Mouse (Mus musculus) mature B cell (primary cell): ENCODE data around the gene Plpp3.

Experiments
- in situ Hi-C: fragments of 300-500 bp; cut with MboI; formaldehyde crosslinking; loops from 2 replicates; pipeline ENCODE4 v1.14.3; 2019

The Plpp3 gene

DNA sequence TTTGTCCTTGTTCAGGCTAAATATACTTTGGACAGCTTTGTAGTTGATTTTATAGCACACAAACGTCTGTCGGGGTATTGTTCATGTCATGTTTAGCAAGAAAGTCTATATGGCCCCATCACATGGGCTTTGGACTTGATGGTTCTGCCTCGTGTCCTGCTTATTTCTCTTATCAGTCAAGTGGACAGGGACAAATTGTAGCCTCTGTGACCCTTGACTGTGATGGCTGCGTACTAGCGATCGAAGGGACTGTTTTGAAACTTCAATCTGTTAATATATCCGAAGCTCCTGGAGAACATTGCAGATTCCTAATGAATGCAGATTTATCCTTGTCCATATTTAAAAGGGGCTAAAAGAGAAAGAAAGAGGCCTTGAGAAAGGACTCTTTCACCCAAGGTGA lies 30.7 kb downstream of the Plpp3 start:
- in situ Hi-C loops, result no loop called here

DNA sequence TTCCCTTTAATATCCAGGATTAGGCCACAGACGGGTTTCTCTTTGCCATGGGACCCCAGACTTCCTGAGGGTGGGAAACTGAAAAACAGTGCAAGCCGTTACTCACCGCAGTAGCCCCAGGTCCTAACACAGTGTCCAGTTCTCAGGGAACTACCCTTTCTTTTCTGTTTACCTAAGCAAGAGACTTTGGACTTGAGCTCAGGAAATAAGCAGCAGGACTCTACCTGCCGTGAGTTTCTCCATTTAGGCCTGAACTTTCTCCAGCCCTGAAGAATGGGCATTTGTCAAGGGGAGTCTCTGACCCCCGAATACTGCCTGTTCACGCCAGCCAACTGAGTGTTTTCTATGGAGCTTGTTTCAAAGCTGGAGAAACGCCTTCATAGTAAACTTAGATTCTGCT lies 31.7 kb downstream of the Plpp3 start:
- in situ Hi-C loops, result no loop called here

DNA sequence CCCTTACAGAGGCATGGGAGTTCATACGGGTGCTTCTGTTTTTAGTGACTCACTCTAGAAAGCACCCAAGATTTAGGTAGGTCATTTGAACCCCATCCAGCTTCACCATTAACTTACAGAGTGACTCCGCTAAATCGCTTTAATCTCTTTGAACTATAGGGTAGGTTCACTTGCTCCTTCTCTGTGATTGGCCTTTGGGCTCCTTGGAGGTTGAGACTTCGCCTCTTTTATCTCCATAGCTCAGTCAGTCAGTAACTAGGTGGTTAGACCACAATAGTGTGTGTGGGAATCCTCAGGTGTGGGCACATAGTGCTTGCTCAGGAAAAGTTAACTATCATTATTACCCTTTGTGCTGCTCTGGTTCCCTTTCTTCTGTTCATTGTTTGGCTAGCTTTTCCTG lies 33.7 kb downstream of the Plpp3 start:
- in situ Hi-C loops, result no loop called here

DNA sequence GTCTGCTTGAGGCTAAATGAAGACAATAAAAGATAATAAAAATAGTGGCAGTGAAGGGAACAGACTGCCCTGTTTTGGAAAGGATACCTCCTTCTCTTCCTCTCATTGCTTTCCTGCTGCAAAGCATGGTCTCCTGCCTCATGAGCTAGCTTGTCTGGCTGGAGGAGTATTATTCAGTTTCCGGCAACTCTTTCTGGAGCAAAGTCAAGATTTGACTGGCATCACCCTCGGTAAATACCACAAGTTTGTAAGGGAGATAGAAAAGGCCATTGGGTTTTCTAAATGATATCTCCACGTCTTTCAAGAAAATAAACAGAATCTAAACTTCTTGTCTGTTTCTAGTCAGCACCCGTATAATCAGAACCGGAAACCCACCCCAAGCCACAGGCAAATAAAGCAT lies 34.4 kb downstream of the Plpp3 start:
- in situ Hi-C loops, result no loop called here

DNA sequence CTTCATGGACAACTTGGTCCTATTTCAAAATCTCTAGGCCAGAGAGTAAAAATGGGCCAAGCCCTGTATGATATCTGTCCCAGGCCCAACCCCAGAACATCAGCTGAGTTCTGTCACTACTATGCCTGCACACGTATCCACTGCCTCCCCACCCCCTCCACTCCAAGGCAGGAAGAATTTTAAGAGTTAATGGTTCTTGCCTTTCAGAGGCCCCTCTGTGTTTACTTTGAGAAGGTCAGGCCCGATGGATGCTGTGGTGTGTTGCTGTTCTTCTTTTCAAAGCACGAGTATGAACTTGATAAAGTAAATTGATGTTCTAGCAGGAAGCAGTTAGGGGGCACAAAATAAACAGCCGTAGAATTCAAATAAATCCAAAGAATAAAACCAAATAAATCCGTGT lies 35.5 kb downstream of the Plpp3 start:
- in situ Hi-C loops, result no loop called here

DNA sequence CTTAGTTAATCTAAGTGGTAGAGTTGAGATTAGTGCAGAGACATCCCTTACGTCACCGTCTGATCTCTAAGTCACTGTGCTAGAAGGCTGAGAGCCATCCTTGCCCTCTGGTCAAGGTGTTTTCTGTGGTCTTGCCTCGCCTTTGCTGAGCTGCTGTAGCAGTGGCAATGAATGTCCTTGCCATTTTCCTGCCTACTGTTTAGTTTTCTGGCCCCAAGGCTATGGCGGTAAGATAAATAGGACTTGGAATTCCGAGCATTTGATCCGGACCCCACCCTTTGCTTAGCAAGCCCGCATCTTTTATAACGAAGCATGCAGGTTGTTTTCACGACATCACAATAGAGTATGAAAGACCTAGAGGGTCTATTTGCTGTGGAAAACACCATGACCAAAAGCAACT lies 38.1 kb downstream of the Plpp3 start:
- in situ Hi-C loops, result no loop called here

DNA sequence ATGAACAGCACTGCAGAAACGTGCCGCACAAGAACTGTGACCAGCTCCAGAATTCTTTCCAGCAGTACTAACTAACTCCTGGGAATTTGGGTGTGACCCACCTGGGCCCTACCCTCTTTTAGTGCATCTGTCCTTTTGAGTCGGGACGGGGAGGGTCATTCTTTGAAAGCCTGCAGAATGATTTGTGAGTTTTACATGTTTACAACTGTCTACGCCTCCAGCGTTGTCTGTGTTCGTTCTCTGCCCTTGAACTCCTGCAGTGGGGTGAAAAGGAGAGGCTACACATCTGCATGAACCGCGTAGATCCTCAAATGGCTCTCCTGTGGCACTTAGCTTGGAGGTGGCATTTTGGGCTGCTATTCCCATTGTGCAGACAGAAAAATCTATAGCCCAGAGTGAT lies 39.0 kb downstream of the Plpp3 start:
- in situ Hi-C loops, result no loop called here

DNA sequence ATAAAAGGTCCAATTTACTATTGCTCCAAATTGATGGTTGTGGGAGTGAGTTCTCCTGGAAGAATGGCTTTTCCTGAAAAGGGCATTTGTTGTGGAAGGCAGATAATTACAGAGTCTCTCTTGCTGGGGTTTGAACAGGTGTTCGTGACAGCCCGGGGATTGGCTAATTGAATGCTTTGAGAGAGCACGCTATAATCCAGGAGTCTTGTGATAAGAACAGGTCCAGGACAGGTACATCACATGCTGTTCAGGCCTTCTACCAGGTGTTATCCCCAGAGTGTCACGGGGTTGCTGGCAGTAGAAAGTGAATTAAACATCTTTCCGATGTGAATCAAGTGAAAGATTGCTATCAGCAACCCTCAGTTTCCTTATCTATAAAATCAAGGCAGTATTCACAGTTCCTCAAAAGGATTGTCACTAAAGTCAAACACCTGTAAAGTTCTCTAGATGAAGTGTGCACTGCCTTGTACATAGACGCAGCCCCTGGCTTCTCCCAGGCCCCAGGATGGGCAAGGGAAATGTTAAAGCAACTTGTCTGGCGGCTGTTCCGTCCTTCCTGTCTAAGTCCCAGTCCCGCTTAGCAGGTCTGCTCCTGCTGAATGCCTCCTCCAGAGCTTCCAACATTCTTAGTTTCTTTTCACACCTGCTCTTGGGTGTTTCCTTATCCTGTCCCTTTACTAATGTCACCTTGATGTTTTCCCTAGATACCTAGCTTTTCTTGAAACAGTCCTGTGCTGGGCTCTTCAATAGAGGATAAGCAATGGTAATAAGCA lies 40.0 kb downstream of the Plpp3 start:
- in situ Hi-C loops, result no loop called here

DNA sequence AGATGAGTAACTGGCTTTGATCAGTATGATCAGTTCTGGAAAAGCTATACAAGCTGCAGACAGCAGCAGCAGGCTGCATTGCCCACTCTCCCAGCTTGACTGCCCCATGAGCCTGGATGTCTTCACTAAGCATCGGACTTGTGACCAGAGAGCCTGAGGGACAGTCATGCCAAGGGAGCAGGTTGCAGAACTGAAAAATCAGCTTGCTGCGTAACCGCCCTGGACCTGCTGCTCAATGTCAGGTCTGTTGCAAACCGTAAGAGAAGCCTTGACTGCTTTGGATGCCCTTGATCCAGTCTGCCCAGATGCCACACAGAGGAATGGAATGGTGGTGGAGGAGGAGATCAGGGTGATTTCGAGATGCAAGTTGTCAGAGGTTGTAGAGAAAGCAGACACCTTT lies 41.5 kb downstream of the Plpp3 start:
- in situ Hi-C loops, result no loop called here

DNA sequence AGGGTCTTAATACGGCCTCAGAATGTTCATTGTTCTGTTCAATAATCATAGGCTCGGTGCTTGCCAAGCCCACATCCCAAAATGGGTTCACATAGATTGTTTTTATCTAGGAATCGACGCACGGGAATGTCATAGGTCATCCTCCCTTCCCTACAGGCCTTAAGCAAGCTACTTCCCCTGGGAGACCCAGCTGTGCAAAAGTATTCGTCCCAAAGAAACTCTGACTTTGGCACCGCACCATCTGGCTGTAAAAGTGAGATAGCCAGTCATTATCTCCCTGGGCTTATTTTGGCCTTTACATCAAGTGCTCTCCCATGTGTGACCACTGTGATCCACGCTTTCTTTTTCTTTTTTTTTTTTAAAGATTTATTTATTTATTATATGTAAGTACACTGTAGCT lies 42.2 kb downstream of the Plpp3 start:
- in situ Hi-C loops, result no loop called here

DNA sequence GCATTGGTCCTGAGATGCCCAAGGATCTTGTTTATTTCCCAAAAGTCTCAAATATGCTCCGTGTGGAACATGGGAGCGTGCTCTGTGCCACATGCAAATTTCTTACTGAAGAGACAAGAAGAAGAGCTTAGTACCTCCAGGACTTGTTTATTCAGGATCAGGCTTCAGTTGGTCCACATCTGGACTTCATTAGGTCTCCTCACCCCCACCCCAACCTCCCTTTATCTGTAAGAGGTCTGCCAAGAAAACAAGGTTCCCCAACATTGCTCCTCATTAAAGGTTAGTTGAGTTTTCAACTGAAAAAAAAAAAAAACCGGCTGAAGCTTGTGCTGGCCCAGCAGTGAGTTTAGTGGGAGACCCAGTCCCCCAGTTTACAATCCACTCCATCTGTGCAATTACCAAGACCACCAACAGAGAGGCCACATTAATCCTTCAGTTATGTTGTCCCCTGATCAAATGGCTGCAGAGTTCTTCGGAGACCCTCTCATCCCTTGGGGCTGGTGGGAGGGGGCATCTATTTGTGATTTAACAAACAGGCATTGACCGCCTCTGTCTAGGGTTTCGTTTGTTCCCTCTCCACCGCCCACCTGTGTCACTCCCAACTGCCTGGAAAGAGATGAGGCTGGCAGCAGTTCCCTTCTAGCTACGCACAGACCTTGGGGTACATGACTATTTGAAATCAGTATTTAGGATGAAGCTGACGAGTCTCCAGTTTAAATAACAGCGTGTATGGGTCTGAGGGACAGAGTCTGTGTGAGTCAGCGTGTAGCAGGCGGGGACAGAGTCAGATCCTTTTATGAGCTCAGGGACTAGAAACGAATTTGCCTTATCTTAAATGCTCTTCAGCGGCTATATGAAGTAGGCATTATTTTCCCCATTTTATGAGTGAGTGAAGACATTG lies 43.7 kb downstream of the Plpp3 start:
- in situ Hi-C loops, result no loop called here

DNA sequence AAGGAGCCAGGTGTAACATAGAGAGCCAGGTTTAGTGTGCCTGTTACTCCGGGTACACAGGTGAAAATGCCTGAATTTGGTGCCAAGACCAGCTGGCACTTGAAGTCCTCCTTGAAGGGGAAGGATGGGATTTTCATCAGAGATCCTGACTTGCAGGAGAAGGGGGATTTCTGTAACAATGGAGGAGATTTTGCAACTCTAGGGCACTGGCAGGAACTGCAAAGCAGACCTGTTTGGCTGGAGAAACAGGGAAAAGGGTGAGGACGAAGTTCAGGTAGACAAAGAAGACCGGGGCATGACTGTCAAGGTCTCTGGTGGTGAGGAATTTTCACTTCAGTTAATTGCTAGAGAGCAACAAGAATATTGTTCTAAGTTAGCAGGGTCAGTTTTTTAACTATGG lies 45.3 kb downstream of the Plpp3 start:
- in situ Hi-C loops, result no loop called here

DNA sequence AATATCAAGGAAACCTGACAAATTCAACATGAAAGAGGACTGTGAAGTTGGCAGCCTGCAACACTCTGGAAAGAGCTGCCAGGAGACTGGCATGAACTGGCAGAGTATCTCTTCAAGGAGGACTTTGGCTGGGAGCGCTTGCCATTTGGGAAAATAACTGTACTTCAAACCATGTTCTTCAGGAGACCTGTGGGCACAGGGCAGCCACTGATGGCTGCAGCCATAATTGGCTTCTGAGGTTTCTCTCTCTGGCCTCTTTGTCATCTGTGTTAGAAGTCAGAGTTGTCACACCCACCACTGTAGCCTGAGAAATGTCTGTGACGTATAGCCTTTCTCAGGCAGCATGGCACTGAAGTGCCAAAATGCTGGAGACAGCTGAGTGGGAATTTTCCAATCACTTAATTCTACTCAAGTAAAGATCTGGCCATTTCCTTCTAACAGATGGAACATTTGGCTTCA lies 46.2 kb downstream of the Plpp3 start:
- in situ Hi-C loops, result no loop called here

DNA sequence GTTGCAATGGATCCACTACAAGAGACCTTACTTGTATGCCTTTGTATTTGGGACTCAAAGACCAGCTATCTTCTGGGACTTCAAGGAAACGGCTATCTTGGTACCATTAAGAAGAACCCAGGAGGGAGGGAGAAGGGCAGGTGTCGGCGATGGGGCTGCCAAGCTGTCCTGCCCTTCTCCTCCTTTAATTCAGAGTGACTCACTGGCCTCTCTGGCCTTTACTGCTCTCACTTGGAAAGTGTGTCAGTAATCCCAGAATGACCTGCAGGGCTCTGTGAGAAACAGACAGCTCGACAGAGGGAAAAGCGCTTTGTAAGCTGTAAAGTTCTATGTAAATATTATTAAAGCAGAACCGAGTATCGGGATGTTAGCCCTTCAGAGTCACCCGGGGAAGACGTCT lies 46.9 kb downstream of the Plpp3 start:
- in situ Hi-C loops, result no loop called here

DNA sequence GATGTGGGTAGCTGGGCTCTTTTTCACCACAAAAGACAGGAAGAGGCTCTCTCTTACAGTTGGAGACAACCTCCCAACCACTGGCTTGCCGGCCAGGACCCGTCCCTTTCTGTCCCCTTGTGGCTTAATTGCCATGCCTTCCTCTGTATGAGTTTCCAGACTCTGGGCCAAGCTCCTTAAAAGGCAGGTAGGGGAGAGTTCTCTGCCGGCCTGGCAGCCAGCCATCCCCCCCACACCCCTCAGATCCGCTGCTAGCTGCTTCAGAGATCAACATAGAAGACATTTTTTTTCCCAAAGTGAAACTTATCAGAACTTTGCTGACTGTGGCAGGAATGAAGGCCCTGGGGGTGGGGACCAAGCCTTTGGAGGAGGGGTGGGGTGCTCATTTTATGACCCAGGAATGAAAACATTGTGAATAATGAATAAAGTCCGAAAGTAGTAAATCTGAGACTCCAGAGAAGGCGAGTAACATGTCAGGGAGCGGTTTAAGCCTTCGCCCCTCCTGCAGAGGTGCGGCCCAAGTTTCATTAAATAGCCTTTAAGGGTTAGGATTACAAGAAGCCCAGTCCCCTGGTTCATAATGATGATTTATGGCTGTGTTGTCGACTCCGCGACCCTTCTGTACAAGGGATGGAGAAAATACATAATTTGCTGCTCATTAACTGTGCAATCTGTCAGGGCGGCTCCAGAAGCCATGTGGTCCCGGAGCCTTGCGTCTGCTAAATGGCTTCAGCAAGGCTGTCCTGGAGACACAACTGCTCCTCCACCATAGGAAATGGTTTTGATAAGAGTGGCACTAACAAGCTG lies 48.1 kb downstream of the Plpp3 start:
- in situ Hi-C loops, result no loop called here

DNA sequence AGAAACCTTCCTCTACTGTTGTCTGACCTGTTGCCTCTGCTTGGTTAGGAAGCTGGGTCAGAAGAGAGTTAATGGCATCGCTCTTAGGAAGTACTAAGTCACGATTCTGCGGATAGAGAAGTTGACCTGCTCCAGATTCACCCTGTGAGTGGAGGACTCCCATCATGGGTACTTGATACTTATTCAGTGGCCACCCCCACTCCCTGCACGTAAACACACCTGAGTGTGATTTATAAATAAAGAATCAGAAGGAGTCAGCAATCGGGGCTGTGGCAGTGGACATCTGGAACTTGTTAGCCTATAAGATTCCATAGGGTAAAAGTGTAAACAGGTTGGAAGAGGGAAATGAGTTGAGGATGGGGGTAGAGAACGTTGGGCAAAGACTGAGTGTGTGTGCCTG lies 49.0 kb downstream of the Plpp3 start:
- in situ Hi-C loops, result no loop called here

DNA sequence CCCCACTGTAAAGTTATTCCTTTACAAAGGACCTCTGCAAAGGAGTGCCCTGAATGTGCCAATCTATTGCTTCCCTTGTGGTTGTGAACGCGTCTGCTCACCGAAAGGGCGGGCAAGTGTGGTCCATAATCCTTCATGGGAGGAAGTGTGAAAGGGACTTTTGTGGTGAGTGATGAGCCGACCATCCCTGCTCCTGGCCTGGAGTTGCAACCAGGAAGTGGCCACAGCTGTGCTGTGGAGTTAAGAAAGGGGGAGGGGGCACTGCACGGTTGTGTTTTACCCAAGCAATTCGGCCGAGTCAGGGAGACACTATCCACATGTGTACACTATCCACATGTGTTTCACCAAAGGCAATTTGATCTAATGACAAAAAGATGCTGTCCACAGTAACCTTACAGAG lies 49.8 kb downstream of the Plpp3 start:
- in situ Hi-C loops, result no loop called here

DNA sequence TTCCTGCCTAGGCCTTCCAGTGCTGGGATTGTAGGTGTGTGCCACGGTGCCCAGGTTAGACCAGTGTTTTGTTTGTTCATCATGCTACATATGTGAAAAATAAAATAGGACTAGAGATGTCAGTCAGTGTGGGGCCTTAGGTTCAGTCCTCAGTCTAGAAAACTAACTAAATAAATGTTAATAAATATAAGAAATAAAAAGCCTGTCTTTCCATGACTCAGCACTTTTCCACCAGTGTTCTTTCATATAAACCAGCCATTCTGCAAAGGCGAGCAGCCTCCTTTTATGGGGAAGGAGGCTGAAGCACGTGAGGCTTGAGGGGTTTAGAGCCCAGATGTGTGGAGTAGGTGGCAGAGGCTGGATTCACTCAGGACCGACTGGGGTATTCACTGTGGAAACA lies 50.5 kb downstream of the Plpp3 start:
- in situ Hi-C loops, result no loop called here

DNA sequence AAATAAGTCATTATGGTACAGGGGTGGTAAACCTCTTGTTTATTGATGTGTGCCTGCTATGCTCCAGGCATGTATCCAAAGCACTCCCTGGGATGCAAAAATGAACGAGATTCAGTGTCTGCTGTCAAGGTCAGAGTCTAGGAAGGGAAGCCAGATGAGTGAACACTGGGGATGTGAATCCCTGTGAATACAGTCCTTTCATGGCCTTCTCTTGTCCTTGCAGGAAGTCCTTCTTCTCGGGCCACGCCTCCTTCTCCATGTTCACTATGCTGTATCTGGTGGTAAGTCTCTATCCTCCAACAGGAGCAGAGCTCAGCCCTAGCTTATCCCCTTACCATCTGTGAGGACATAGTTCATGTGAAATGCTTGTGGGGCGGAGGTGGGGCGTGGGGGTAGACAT lies 51.8 kb downstream of the Plpp3 start:
- in situ Hi-C loops, result no loop called here

DNA sequence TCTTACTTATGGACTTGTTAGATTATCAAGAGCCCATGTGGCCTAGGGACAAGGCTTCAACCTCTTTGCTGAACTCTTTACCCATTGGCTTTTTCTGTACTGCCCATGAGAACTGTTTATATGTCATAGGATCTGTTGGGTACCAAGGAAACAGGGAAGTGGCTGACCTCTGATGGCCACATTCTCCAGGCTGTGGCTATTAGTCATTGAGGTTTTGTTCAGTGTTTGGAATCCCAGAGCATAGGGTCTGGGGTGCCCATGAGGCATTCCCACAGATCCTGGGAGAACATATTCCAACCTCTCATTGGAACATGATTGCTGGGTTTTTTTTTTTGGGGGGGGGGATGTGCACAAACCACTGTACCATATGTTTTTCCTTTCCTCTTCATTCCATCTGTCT lies 56.2 kb downstream of the Plpp3 start:
- in situ Hi-C loops, result no loop called here

DNA sequence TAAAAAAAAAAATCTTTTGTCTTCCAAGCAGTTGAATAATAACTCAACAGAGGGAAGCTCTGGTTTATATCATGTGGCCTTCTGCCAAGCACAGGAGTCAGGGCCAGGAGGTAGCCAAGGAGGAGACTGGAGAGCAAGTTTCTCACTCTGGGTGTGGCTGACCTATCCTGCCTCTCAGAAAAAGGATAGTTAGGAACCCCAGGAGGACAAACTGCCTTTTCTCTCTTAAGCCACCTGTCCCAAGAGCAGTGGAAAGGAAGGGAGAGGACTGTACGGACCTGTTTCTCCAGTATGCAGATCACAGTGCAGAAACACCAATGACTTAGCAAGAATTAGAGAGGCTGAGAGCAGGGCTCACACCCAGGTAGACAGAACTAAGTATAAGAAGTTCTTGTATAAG lies 57.3 kb downstream of the Plpp3 start:
- in situ Hi-C loops, result no loop called here

DNA sequence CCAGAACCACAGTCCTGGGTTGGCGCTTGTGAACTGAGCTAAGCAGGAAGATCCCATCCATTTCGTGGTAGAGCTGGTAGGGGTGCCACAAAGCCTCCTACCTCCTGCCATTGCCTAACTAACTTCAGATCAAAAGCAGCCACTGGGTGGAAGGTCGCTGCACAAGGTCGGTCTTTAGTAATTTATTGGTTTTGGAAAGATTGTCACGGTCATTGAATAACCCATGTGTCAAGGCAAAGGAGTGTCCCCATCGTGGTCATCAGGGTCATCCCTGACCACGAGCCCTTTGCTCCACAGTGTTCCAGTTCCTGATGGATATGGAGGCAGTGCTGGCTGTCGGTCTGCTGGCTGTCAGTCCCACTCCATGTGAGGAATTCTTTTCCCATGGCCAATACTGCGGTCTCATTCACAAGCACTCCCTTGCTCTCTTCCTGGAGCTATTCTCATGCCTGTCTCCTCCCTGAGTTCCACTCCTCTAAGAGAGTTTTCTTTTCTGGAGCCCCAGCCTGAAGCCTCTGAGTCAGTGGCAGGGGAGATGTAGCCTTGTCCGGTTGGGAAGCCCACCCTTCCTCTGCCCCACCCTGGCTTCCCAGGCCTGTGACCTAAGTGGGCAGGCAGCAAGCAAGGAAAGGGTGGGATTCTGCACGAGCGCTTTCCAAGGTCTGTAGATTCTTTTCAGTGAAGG lies 58.7 kb downstream of the Plpp3 start:
- in situ Hi-C loops, result no loop called here
